Mouse (Mus musculus): ENCODE data around the gene Dmxl2.

GRCm38 (mm10) chr9:54502873-54503272 is 1.4 kb upstream of the Dmxl2 start:
- TF ChIP-seq CTCF (IDR thresholded peaks at IDR 0.05; ENCODE audit: borderline replicate concordance, insufficient read depth, low read depth, low read length) (no peak), POLR2A (IDR thresholded peaks at IDR 0.05; ENCODE audit: borderline replicate concordance, insufficient read depth, low read length) (no peak)

Data from cerebellum, adult 2 months (tissue).